In the genomic region with DNA sequence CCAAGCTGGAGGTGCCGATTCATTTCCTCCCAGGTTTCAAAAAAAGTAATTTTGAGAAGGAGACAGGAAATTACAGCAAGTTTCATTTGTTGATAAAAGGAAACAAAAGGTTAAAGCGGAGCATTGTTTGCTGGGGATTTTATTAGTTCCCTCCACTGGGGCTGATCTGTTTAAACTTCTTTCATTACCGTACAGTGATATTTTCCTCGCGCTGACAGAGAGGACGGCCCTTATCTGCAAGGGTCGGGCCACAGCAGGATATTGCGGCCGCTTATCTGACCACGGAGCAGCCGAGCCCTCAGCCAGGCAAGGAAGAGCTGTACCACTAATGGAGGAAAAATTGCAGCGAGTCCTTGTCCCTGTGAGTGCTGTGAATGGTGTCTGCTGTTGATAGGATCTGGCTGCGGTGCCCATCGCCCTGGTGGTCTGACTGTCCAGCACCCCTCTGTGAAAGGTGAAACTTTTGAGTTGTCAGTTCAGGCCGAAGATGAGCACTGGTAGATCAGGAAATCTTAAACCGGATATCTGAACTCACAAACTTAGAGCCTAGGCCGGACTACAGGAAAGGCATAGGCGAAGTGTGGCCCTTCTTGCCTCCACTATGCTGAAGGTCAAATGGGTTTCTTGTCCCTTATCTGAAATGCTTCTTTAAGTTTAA, we compare ENCODE assay signal across 9 mouse cellular contexts. TPM values are rescaled to one million over a fixed set of nuclear protein-coding genes. Genes with fewer than 3 reads are reported as not detected.
DNase-seq lines count a peak whose midpoint lies in the region; ATAC-seq and TF ChIP-seq lines count a peak whose summit lies in the region.
"Had no signal": no experiment of that assay in that cellular context is flagged by ENCODE, and none has a peak within 500 bp of the region (broad histone marks: within the 10 kb centered on the region; RNA-seq: fewer than 3 reads in every experiment).

No protein-coding gene starts in this region.

- TF ChIP-seq CTCF in lung, adult 2 months (IDR thresholded peaks at IDR 0.05; ENCODE audit: insufficient read depth, low read length) = no peak

- 12% methylated on average over 18 of the region's 18 CpGs for WGBS in lung, adult 2 months
- WGBS in intestine, embryonic 15.5 days = 25% methylated on average over 18 of the region's 18 CpGs

- H3K27ac ChIP-seq in intestine, embryonic 15.5 days = peak overlapping the region; percentile 60
- H3K27ac ChIP-seq: neural tube, embryonic 12.5 days had no signal

- no peaks in the 10 kb centered on the region for H3K27me3 ChIP-seq in intestine, embryonic 15.5 days (replicated peaks)
- H3K27me3 ChIP-seq: neural tube, embryonic 12.5 days had no signal

- DNase-seq in lung, adult 2 months = no peak
- no peak for DNase-seq in lung, postnatal 25 days (ENCODE audit: low spot score)
- peak; percentile 51 to 60 for DNase-seq in lung, postnatal 4 days
- DNase-seq in left cerebral cortex, adult 18-20 months (ENCODE audit: low spot score in 2 of 2) = no peak
- DNase-seq in left cerebral cortex, postnatal 36 days (ENCODE audit: low spot score in 2 of 2) = no peak
- DNase-seq in cerebellum, postnatal 14 days = no peak

- no peak for TF ChIP-seq POLR2A in lung, adult 2 months (IDR thresholded peaks at IDR 0.05; ENCODE audit: borderline replicate concordance, extremely low read depth, low read depth, low read length)

- no peaks in the 10 kb centered on the region for H3K36me3 ChIP-seq in intestine, embryonic 15.5 days
- H3K36me3 ChIP-seq: neural tube, embryonic 12.5 days had no signal

- H3K4me2 ChIP-seq in intestine, embryonic 15.5 days (replicated peaks) = peak overlapping the region; percentile 42
- H3K4me2 ChIP-seq: neural tube, embryonic 12.5 days had no signal

- 0 out of 2 replicates have a peak overlapping the region, but pooled peaks have one; percentile 18 for H3K9ac ChIP-seq in intestine, embryonic 15.5 days
- H3K9ac ChIP-seq: neural tube, embryonic 12.5 days had no signal

- peak overlapping the region; percentile 7 for H3K4me3 ChIP-seq in lung, adult 2 months (replicated peaks; ENCODE audit: extremely low read depth, low read depth, low read length)
- no peak overlapping the region for H3K4me3 ChIP-seq in intestine, embryonic 15.5 days (replicated peaks)
- H3K4me3 ChIP-seq: neural tube, embryonic 12.5 days had no signal

- peak; percentile 81 for ATAC-seq in erythroblast, adult 5-6 weeks (replicated peaks; ENCODE audit: low FRiP score, poor library complexity, severe bottlenecking)
- ATAC-seq in intestine, embryonic 15.5 days = peak; percentile 72

- no peaks in the 10 kb centered on the region for H3K9me3 ChIP-seq in intestine, embryonic 15.5 days
- H3K9me3 ChIP-seq: neural tube, embryonic 12.5 days had no signal

- H3K4me1 ChIP-seq in lung, adult 2 months (ENCODE audit: control insufficient read depth, insufficient read depth, low read length) = peaks cover 9% of the 10 kb centered on the region; the same call in 1 of the 2 replicates
- H3K4me1 ChIP-seq in intestine, embryonic 15.5 days (replicated peaks) = peaks cover 38% of the 10 kb centered on the region

- intact Hi-C loops in left cerebral cortex, postnatal 36 days (cut with DNase I) = no loop called here

RNA-seq across cellular contexts. Expression of gene Fignl1, which starts 28.1 kb away (rescaled TPM):
- polyA plus RNA-seq in lung, adult 2 months (2012; rRNA removed) = 0.17 and 0.47 TPM in 2 replicates
- total RNA-seq in erythroblast, adult 5-6 weeks (2015; ENCODE audit: low replicate concordance) = 35.9 and 36.6 TPM in 2 replicates
- 34.0 and 40.8 TPM in 2 replicates for total RNA-seq in erythroblast, adult 5-6 weeks (2017; ENCODE audit: low replicate concordance)
- 46.9 and 52.8 TPM in 2 replicates for polyA plus RNA-seq in intestine, embryonic 15.5 days (2015; fragmentation: Nextera tagmentation; extraction: Ambion mirVana)
- total RNA-seq in left cerebral cortex, adult 18-20 months (2021) = under 1 TPM; 0.33 to 0.44 TPM
- under 1 TPM; 0.49 to 0.63 TPM for total RNA-seq in left cerebral cortex, postnatal 36 days (2021)

Comparison
In these comparisons a context has a peak if more than half of its experiments do, and no peak if none do; other contexts are left out.
1. DNase-seq: peak in lung, postnatal 4 days (2 of 2); none in lung, adult 2 months (single experiment), lung, postnatal 25 days (single experiment), left cerebral cortex, adult 18-20 months (0 of 2), left cerebral cortex, postnatal 36 days (0 of 2) and cerebellum, postnatal 14 days (0 of 2).
2. RNA of gene Fignl1, which starts 28.1 kb away (total RNA-seq): 34.0 to 40.8 TPM in erythroblast, adult 5-6 weeks; 0.49 to 0.63 TPM in left cerebral cortex, postnatal 36 days and 0.33 to 0.44 TPM in left cerebral cortex, adult 18-20 months; every median in the first group is over 10 times any median in the second.